Mouse (Mus musculus): ENCODE data around the gene Sh3pxd2b. TPM values are rescaled to one million over a fixed set of nuclear protein-coding genes. Genes with fewer than 3 reads are reported as not detected.

Gene Sh3pxd2b
- polyA plus RNA-seq, 1 experiment from 2014 or later = 10.0 TPM

DNA sequence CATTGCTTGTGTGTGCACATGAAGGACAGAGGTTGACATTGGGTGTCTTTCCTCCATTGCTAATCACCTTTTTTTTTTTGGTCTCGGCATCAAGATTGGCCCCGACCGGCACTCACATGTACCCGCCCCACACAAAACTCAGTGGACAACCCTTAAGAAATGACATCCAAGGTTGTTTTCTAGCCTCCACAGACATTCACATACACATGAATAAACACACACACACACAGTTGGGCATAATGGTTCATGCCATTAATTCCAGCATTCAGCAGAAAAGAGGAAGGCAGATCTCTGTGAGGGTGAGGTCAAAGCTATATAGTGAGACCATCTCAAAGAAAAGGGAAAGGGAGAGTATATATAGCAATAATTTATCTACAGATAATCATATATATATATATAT lies 105.1 kb downstream of the Sh3pxd2b start:
- H3K36me3 ChIP-seq (ENCODE audit: control insufficient read depth, insufficient read depth) = no peaks in the 10 kb centered on the region
- no peaks in the 10 kb centered on the region for H3K27me3 ChIP-seq (ENCODE audit: control insufficient read depth, insufficient read depth, low read length)
- H3K4me1 ChIP-seq (ENCODE audit: control insufficient read depth, insufficient read depth, low read length) = peaks cover 12% of the 10 kb centered on the region
- H3K4me2 ChIP-seq (ENCODE audit: low read depth, low read length) = no peak overlapping the region
- ATAC-seq (replicated peaks; ENCODE audit: extremely low read depth, insufficient read depth, low FRiP score) = no peak
- no peak overlapping the region for H3K27ac ChIP-seq (ENCODE audit: low read length)
- H3K4me3 ChIP-seq (ENCODE audit: low read length) = no peak overlapping the region
- 84% methylated on average over 4 of the region's 4 CpGs for WGBS
- no peaks in the 10 kb centered on the region for H3K9me3 ChIP-seq (replicated peaks; ENCODE audit: control insufficient read depth, low read length)
- no peak overlapping the region for H3K9ac ChIP-seq (ENCODE audit: low read length)

DNA sequence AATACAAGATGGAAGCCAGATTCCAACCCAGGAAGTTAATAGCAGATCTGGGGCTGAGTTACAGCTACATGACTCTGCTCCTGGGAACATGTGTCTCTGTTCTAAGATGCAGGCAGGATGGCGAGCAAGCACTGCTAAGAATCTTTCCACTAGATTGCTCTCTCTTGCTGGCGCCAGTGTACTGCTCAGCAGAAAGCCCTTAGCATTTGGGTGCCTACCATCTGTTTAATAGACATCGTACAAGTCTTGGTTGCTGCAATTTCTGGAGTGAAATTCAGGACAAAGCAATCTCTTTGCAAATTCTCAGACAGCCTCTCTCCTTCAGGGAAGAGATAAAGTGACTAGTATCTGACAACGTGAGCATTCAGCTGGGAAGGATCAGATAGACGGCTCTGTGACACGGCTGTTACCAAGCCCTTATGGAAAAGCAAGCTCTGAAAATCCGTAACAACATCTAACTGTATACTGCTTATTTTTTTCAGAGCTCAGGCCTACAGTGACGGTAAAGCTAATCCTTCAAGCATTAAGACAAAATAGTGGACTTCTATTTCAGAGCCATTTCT lies 105.8 kb downstream of the Sh3pxd2b start:
- ATAC-seq (replicated peaks; ENCODE audit: extremely low read depth, insufficient read depth, low FRiP score) = no peak
- Histone ChIP-seq H3K9ac (ENCODE audit: low read length) (no peak overlapping the region), H3K4me3 (ENCODE audit: low read length) (no peak overlapping the region), H3K4me1 (ENCODE audit: control insufficient read depth, insufficient read depth, low read length) (peaks cover 12% of the 10 kb centered on the region), H3K27ac (ENCODE audit: low read length) (no peak overlapping the region; the same call in 1 of the 2 replicates), H3K4me2 (ENCODE audit: low read depth, low read length) (no peak overlapping the region), H3K36me3 (ENCODE audit: control insufficient read depth, insufficient read depth) (no peaks in the 10 kb centered on the region), H3K9me3 (replicated peaks; ENCODE audit: control insufficient read depth, low read length) (no peaks in the 10 kb centered on the region), H3K27me3 (ENCODE audit: control insufficient read depth, insufficient read depth, low read length) (no peaks in the 10 kb centered on the region)
- whole genome bisulfite sequencing = 63% methylated on average over 8 of the region's 8 CpGs

DNA sequence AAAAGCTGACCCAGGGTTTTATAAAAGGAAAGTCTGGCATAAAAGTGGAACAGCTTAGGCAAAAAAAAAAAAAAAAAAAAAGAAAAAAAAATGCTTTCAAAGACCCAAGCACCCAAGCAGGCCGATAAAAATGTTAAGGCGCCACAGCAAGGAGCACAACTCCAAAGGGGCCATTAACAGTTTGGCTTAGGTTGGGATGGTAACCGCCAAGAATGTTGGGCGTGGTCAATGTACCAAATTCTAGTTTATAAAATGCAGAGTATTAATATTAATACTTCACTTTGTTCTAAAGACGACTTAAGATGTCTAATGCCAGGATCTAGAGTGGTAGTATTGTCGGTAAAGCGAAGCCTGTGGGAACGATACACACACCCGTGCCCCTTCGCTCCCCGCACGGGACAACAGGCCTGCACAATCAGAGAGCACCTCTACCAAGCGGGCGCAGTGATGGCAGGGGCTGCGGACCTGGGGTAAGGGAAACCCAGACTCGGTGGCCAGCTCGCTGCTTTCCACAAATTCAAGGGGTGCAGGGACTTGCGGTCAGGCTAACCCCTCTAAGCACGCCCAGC lies 106.7 kb downstream of the Sh3pxd2b start:
- Histone ChIP-seq H3K9me3 (replicated peaks; ENCODE audit: control insufficient read depth, low read length) (no peaks in the 10 kb centered on the region), H3K36me3 (ENCODE audit: control insufficient read depth, insufficient read depth) (no peaks in the 10 kb centered on the region), H3K4me3 (ENCODE audit: low read length) (peak overlapping the region; percentile 64), H3K27ac (ENCODE audit: low read length) (peak overlapping the region; percentile 15), H3K4me1 (ENCODE audit: control insufficient read depth, insufficient read depth, low read length) (peaks cover 12% of the 10 kb centered on the region), H3K27me3 (ENCODE audit: control insufficient read depth, insufficient read depth, low read length) (no peaks in the 10 kb centered on the region), H3K9ac (ENCODE audit: low read length) (peak overlapping the region; percentile 77), H3K4me2 (ENCODE audit: low read depth, low read length) (peak overlapping the region; percentile 97)
- no peak; the same call in 1 of the 2 replicates for ATAC-seq (replicated peaks; ENCODE audit: extremely low read depth, insufficient read depth, low FRiP score)
- 4% methylated on average over 19 of the region's 19 CpGs for WGBS

DNA sequence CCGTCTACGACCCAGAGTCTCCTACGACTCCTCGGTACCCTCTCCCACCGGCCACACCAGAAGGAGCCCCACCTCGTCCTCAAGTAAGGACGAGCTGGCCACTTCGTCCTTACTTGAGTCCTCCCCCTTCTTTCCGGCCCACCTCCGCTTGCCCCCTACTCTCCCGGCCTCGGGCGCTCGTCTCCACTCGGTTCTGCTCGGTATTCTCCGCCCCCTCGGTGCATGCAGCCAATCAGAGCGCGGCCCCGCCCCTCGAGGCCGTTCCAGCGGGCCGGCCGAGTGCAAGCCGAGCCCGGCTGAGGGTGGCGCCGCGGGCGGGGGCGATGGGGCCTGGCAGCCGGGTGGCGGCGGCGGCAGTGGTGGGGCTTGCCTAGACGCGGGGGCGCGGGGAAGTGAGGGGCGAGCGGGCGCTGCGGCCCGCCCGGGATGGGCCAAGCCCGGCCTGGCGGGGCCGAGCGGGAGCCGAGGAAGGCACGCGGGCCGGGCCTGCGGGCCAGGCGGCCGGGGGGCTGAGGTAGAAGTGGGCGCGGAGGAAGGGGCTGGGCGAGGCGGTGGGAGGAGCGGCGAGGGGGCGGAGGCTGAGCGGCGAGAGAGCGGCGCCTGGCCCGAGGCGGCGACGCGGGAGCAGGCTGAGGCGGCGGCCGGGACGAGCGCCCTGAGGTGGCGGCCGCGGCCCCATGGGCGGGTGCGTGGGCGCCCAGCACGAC lies 107.3 kb downstream of the Sh3pxd2b start, which contains the start of gene Ubtd2:
Gene Ubtd2 (plus strand): TSS at position 571 of the 707 bp plus-strand sequence.
- H3K9ac ChIP-seq (ENCODE audit: low read length) = peak within 1 kb of the TSS; percentile 77
- peaks cover 12% of the 10 kb centered on the region for H3K4me1 ChIP-seq (ENCODE audit: control insufficient read depth, insufficient read depth, low read length)
- H3K4me3 ChIP-seq (ENCODE audit: low read length) = peak within 1 kb of the TSS; percentile 64
- H3K27me3 ChIP-seq (ENCODE audit: control insufficient read depth, insufficient read depth, low read length) = no peaks in the 10 kb centered on the region
- H3K9me3 ChIP-seq (replicated peaks; ENCODE audit: control insufficient read depth, low read length) = no peaks in the 10 kb centered on the region
- peak within 1 kb of the TSS; percentile 97 for H3K4me2 ChIP-seq (ENCODE audit: low read depth, low read length)
- 1% methylated on average over 70 of the region's 86 CpGs for WGBS
- peak; percentile 96 for ATAC-seq (replicated peaks; ENCODE audit: extremely low read depth, insufficient read depth, low FRiP score)
- H3K27ac ChIP-seq (ENCODE audit: low read length) = peak within 1 kb of the TSS; percentile 95
- no peaks in the 10 kb centered on the region for H3K36me3 ChIP-seq (ENCODE audit: control insufficient read depth, insufficient read depth)

DNA sequence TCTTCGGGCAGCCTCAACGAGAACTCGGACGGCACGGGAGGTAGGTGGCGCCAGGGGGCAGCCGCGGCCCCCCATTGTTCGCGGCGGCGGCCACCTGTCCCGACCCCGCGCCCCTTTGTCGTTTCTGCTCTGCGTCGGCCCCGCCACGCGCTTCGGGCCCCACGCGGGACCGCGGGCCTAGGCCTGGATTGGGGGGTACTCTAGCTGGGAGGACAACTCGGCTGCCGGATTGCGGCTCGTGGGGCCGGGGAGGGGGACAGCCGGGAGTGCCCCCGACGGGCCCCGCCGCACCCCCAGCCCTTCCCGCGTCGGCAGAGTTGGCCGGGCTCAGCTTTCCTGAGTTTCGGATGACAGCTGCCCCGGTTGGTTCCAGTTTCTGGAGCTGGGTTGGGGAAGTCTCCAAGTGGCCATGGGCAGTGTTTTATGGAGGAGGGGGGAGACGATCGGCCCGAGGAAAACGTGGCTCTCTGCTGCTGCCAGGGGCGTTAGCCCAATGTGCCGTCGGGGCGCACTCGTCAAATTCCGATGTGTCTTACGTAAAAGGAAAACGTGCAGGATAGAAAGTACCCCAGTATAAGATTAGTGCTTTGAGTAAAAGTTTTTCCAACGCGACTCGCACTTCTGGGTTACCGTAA lies 108.0 kb downstream of the Sh3pxd2b start:
- H3K4me3 ChIP-seq (ENCODE audit: low read length) = peak overlapping the region; percentile 64
- H3K9ac ChIP-seq (ENCODE audit: low read length) = peak overlapping the region; percentile 77
- peak; percentile 5; the same call in 1 of the 2 replicates for ATAC-seq (replicated peaks; ENCODE audit: extremely low read depth, insufficient read depth, low FRiP score)
- H3K27me3 ChIP-seq (ENCODE audit: control insufficient read depth, insufficient read depth, low read length) = no peaks in the 10 kb centered on the region
- H3K36me3 ChIP-seq (ENCODE audit: control insufficient read depth, insufficient read depth) = no peaks in the 10 kb centered on the region
- H3K27ac ChIP-seq (ENCODE audit: low read length) = peak overlapping the region; percentile 95
- peak overlapping the region; percentile 97 for H3K4me2 ChIP-seq (ENCODE audit: low read depth, low read length)
- no peaks in the 10 kb centered on the region for H3K9me3 ChIP-seq (replicated peaks; ENCODE audit: control insufficient read depth, low read length)
- WGBS = under 1% methylated on average over 58 of the region's 58 CpGs
- H3K4me1 ChIP-seq (ENCODE audit: control insufficient read depth, insufficient read depth, low read length) = peaks cover 12% of the 10 kb centered on the region

DNA sequence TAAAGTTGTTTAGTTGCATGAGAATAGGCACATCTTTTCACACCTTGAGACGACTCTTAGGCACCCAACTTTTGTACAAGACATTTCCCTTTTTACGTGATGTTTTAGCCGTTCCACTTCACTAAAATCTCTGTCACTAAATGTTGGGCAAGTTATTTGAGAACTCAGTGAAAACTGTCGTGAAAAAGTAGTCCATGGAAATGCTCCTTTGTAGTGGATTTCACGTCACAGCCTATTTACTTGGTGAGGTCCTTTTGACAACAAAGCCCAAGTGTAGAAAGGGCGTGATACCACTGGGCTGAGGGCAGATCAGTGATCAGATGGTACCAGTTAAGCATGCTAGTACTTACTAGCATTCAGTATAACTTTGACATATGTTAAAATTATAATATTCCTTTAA lies 108.7 kb downstream of the Sh3pxd2b start:
- H3K4me1 ChIP-seq (ENCODE audit: control insufficient read depth, insufficient read depth, low read length) = peaks cover 12% of the 10 kb centered on the region
- H3K4me3 ChIP-seq (ENCODE audit: low read length) = peak overlapping the region; percentile 64
- H3K4me2 ChIP-seq (ENCODE audit: low read depth, low read length) = peak overlapping the region; percentile 97
- H3K27ac ChIP-seq (ENCODE audit: low read length) = peak overlapping the region; percentile 95
- WGBS = 9% methylated on average over 6 of the region's 6 CpGs
- peak overlapping the region; percentile 77 for H3K9ac ChIP-seq (ENCODE audit: low read length)
- H3K27me3 ChIP-seq (ENCODE audit: control insufficient read depth, insufficient read depth, low read length) = no peaks in the 10 kb centered on the region
- no peak for ATAC-seq (replicated peaks; ENCODE audit: extremely low read depth, insufficient read depth, low FRiP score)
- no peaks in the 10 kb centered on the region for H3K36me3 ChIP-seq (ENCODE audit: control insufficient read depth, insufficient read depth)
- H3K9me3 ChIP-seq (replicated peaks; ENCODE audit: control insufficient read depth, low read length) = no peaks in the 10 kb centered on the region

DNA sequence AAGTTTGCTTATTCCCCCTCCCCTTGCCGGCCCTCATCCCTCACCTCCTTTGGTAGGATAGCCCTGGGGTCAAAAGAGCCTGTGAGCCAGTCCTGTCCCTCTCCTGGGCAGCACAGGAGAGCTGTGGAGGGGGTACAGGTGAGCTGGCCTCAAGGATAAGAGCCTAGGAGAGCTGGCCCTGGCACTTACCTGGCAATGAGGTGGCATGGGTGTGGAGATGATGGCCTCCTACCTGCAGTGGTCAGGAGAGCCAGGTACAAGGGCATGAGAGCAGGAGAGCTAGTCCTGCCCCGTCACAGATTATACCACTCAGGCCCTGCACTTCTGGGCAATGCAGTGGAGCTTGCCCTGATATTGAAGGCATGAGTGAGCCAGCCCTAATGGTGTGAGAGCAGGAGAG lies 116.7 kb downstream of the Sh3pxd2b start:
- Histone ChIP-seq H3K36me3 (ENCODE audit: control insufficient read depth, insufficient read depth) (no peaks in the 10 kb centered on the region), H3K4me2 (ENCODE audit: low read depth, low read length) (no peak overlapping the region), H3K27ac (ENCODE audit: low read length) (no peak overlapping the region), H3K9me3 (replicated peaks; ENCODE audit: control insufficient read depth, low read length) (no peaks in the 10 kb centered on the region), H3K4me3 (ENCODE audit: low read length) (no peak overlapping the region), H3K9ac (ENCODE audit: low read length) (no peak overlapping the region), H3K4me1 (ENCODE audit: control insufficient read depth, insufficient read depth, low read length) (peaks cover 5% of the 10 kb centered on the region), H3K27me3 (ENCODE audit: control insufficient read depth, insufficient read depth, low read length) (no peaks in the 10 kb centered on the region)
- ATAC-seq (replicated peaks; ENCODE audit: extremely low read depth, insufficient read depth, low FRiP score) = no peak
- 66% methylated on average over 2 of the region's 2 CpGs for WGBS

DNA sequence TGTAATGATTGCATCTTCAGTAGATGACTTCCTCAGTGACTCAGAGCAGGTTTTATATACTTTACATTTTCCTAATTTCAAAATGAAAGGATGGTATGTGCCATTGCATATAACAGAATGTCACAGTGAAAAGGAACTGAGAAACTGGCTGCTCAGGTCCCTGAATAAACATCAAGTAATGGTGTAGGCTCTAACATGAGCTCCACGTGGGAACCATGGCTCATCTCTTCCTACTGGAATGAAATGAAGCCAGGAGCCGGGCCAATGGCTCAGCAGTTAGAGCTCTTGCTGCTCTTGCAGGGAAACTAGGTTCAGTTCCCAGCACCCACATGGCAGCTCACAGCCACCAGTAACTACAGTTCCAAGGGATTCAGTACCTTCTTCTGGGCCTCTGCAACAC lies 124.3 kb downstream of the Sh3pxd2b start:
- Histone ChIP-seq H3K4me1 (ENCODE audit: control insufficient read depth, insufficient read depth, low read length) (no peaks in the 10 kb centered on the region), H3K36me3 (ENCODE audit: control insufficient read depth, insufficient read depth) (no peaks in the 10 kb centered on the region), H3K9ac (ENCODE audit: low read length) (no peak overlapping the region), H3K27me3 (ENCODE audit: control insufficient read depth, insufficient read depth, low read length) (no peaks in the 10 kb centered on the region), H3K27ac (ENCODE audit: low read length) (no peak overlapping the region), H3K4me2 (ENCODE audit: low read depth, low read length) (no peak overlapping the region), H3K9me3 (replicated peaks; ENCODE audit: control insufficient read depth, low read length) (no peaks in the 10 kb centered on the region), H3K4me3 (ENCODE audit: low read length) (no peak overlapping the region)
- no peak for ATAC-seq (replicated peaks; ENCODE audit: extremely low read depth, insufficient read depth, low FRiP score)
- WGBS = 75% methylated on average over 2 of the region's 2 CpGs

DNA sequence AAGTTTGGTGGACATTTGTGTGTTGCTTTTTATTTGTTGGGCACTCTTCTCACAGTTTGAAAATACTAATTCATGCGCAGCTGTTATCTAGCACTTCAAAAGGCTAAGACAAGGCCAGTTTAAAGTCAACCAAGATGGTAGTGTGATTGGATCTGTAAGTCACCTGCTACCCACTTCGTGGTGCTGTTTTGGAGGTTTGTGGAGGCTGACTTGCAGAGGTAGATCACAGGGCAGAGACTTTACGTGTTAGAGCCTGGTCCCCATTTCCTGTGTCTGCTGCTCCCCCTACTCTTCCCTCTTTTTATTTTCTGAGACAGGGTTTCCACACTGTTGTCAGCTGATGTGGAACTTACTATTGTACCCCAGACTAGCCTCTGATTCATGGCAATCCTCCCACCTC lies 127.1 kb downstream of the Sh3pxd2b start:
- 71% methylated on average over 3 of the region's 3 CpGs for WGBS
- H3K27ac ChIP-seq (ENCODE audit: low read length) = no peak overlapping the region

More for the DNA sequence above, 127.1 kb downstream of the Sh3pxd2b start:
- no peak overlapping the region for H3K4me3 ChIP-seq (ENCODE audit: low read length)
- H3K4me1 ChIP-seq (ENCODE audit: control insufficient read depth, insufficient read depth, low read length) = no peaks in the 10 kb centered on the region
- H3K9ac ChIP-seq (ENCODE audit: low read length) = no peak overlapping the region
- no peaks in the 10 kb centered on the region for H3K9me3 ChIP-seq (replicated peaks; ENCODE audit: control insufficient read depth, low read length)
- H3K27me3 ChIP-seq (ENCODE audit: control insufficient read depth, insufficient read depth, low read length) = no peaks in the 10 kb centered on the region
- ATAC-seq (replicated peaks; ENCODE audit: extremely low read depth, insufficient read depth, low FRiP score) = no peak
- no peak overlapping the region for H3K4me2 ChIP-seq (ENCODE audit: low read depth, low read length)
- no peaks in the 10 kb centered on the region for H3K36me3 ChIP-seq (ENCODE audit: control insufficient read depth, insufficient read depth)

All from heart, embryonic 16.5 days (tissue).